Mouse (Mus musculus) urinary bladder, postnatal 36 days (tissue): ENCODE results near the gene Trmu.

Experiments used
- DNase-seq, 2 experiments: peaks; one replicate each; pipeline ENCODE4 v3.0.0; 2022; ENCODE audit warnings: low spot score in 2 of 2, mixed read lengths in 1 of 2

The Trmu gene

GRCm38 (mm10) chr15:85896284-85896683 lies 17.2 kb downstream of the Trmu start:
- DNase-seq, result peak; percentile 57 to 70

GRCm38 (mm10) chr15:85897113-85897512 lies 18.0 kb downstream of the Trmu start:
- no peak for DNase-seq

- no peak for DNase-seq
Measured at GRCm38 (mm10) chr15:85899396-85899795, 20.3 kb downstream of the Trmu start.

- no peak for DNase-seq
Measured at GRCm38 (mm10) chr15:85900318-85900717, 21.2 kb downstream of the Trmu start.

- no peak for DNase-seq
Measured at GRCm38 (mm10) chr15:85900801-85901200, 21.7 kb downstream of the Trmu start.

- DNase-seq, result no peak
Measured at GRCm38 (mm10) chr15:85902505-85902904, 23.4 kb downstream of the Trmu start.

GRCm38 (mm10) chr15:85903826-85904225 lies 24.7 kb downstream of the Trmu start:
- no peak for DNase-seq

- DNase-seq, result no peak
Measured at GRCm38 (mm10) chr15:85908660-85909491, 29.8 kb downstream of the Trmu start.

GRCm38 (mm10) chr15:85909492-85909829 lies 30.3 kb downstream of the Trmu start:
- no peak for DNase-seq

- DNase-seq, result peak; percentile 45 to 67
Measured at GRCm38 (mm10) chr15:85909931-85910330, 30.8 kb downstream of the Trmu start.

- DNase-seq, result no peak
Measured at GRCm38 (mm10) chr15:85913605-85914004, 34.5 kb downstream of the Trmu start.

GRCm38 (mm10) chr15:85919191-85919891 lies 40.2 kb downstream of the Trmu start:
- no peak for DNase-seq

- no peak for DNase-seq
Measured at GRCm38 (mm10) chr15:85919892-85920248, 40.8 kb downstream of the Trmu start.

- no peak for DNase-seq
Measured at GRCm38 (mm10) chr15:85921855-85922254, 42.7 kb downstream of the Trmu start.

- DNase-seq, result no peak
Measured at GRCm38 (mm10) chr15:85928161-85928560, 49.0 kb downstream of the Trmu start.

GRCm38 (mm10) chr15:85935627-85936049 lies 56.5 kb downstream of the Trmu start:
- DNase-seq, result peak; percentile 9 to 31
